Mouse (Mus musculus) liver, postnatal 0 days (tissue): ENCODE results near the gene Mob2.

Source experiments
- CTCF ChIP-seq: sonication (generic); IDR thresholded peaks from 2 replicates; pipeline ENCODE4 v1.5.1; 2016; ENCODE audit warnings: antibody characterized with exemption, low read depth
- EP300 ChIP-seq: IDR thresholded peaks from 2 replicates; pipeline ENCODE4 v1.6.1; 2016; ENCODE audit warnings: antibody characterized with exemption, low read depth, mild to moderate bottlenecking

DNA sequence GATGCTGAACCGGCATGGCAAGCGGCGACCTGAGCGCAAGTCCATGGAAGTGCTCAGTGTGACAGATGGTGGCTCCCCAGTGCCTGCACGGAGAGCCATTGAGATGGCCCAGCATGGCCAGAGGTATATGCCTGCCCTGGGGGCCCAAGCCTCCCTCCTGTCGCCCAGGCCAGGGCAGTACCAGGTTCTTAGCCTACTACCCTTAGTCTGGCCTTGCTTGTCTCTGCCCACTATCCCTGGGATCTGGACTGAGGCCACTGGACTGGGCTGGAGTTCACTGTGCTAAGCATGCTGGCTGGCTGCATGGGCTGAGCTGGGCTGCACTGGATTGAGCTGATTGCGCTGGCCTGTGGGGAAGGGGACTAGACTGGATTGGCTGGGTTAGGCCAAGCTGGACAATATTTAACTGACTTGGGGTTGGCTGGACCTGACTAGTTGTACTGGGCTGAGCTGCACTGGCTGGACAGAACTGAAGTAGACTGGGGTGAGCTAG lies 72.5 kb downstream of the Mob2 start:
- TF ChIP-seq CTCF: no peak
- TF ChIP-seq EP300: no peak
